Mouse (Mus musculus) MEL (cell line): ENCODE measurements around the gene Gm28053. TPM values are rescaled to one million over a fixed set of nuclear protein-coding genes. Genes with fewer than 3 reads are reported as not detected.

ENCODE experiments used
- DNase-seq: peaks from one replicate; pipeline ENCODE4 v3.0.0; 2011; ENCODE audit warnings: low read depth, low spot score
- H3K27ac ChIP-seq: 2 replicates; pipeline ENCODE4 v1.5.1; 2012; ENCODE audit warnings: low read depth, mild to moderate bottlenecking, control low read depth, low read length, moderate library complexity; ENCODE audit not compliant: control insufficient read depth
- H3K27me3 ChIP-seq, 2 experiments: fragments of 150-350 bp in 1 of 2; sonication (generic) in 1 of 2; 2 replicates each; pipeline ENCODE4 v1.6.1; 2012; ENCODE audit warnings: low read length in 2 of 2, mild to moderate bottlenecking in 2 of 2, improper control_type of control experiment in 1 of 2, moderate library complexity in 1 of 2; ENCODE audit not compliant: insufficient read depth in 2 of 2, control insufficient read depth in 1 of 2
- H3K36me3 ChIP-seq, 2 experiments: 2 replicates each; pipeline ENCODE4 v1.6.1; 2012 to 2014; ENCODE audit warnings: low read length in 2 of 2, improper control_type of control experiment in 1 of 2, inconsistent platforms in 1 of 2, mild to moderate bottlenecking in 1 of 2; ENCODE audit not compliant: insufficient read depth in 2 of 2, control insufficient read depth in 1 of 2
- H3K4me1 ChIP-seq, 2 experiments: fragments of 150-350 bp in 1 of 2; sonication (generic) in 1 of 2; 2 replicates each; pipeline ENCODE4 v1.6.1; 2012; ENCODE audit warnings: low read length in 2 of 2, improper control_type of control experiment in 1 of 2, mild to moderate bottlenecking in 1 of 2; ENCODE audit not compliant: insufficient read depth in 2 of 2, control insufficient read depth in 1 of 2
- H3K4me3 ChIP-seq, 2 experiments: fragments of 150-350 bp in 1 of 2; sonication (generic) in 1 of 2; 2 replicates each; pipeline ENCODE4 v1.5.1; 2012; ENCODE audit warnings: low read depth in 2 of 2, low read length in 2 of 2, mild to moderate bottlenecking in 2 of 2, moderate library complexity in 2 of 2, control low read depth in 1 of 2, improper control_type of control experiment in 1 of 2; ENCODE audit not compliant: control insufficient read depth in 1 of 2, insufficient read depth in 1 of 2
- H3K79me2 ChIP-seq: 2 replicates; pipeline ENCODE4 v1.6.1; 2012; ENCODE audit warnings: mild to moderate bottlenecking, low read length, moderate library complexity; ENCODE audit not compliant: control insufficient read depth, poor library complexity, insufficient read depth
- H3K9ac ChIP-seq: 2 replicates; pipeline ENCODE4 v1.6.1; 2012; ENCODE audit warnings: low read depth, mild to moderate bottlenecking, control low read depth, low read length, moderate library complexity; ENCODE audit not compliant: control insufficient read depth, poor library complexity, severe bottlenecking
- H3K9me3 ChIP-seq: fragments of 150-350 bp; sonication (generic); replicated peaks from 2 replicates; pipeline ENCODE4 v1.6.1; 2012; ENCODE audit warnings: mild to moderate bottlenecking, low read length, improper control_type of control experiment, moderate library complexity; ENCODE audit not compliant: insufficient read depth
- BHLHE40 ChIP-seq: IDR thresholded peaks from 2 replicates; pipeline ENCODE4 v1.6.1; 2012; ENCODE audit warnings: low read depth, mild to moderate bottlenecking, inconsistent platforms, low read length, improper control_type of control experiment, borderline replicate concordance
- CHD1 ChIP-seq: IDR thresholded peaks from 2 replicates; pipeline ENCODE4 v1.6.1; 2012; ENCODE audit warnings: low read depth, mild to moderate bottlenecking, inconsistent platforms, low read length, improper control_type of control experiment
- CTCF ChIP-seq, 3 experiments: IDR thresholded peaks in 2 of 3; conservative IDR thresholded peaks in 1 of 3; 2 replicates each; pipeline ENCODE4 v1.5.1; 2011 to 2012; ENCODE audit warnings: low read length in 3 of 3, low read depth in 2 of 3, mild to moderate bottlenecking in 2 of 3, improper control_type of control experiment in 1 of 3, inconsistent platforms in 1 of 3, mixed read lengths in 1 of 3, moderate library complexity in 1 of 3; ENCODE audit not compliant: control insufficient read depth in 1 of 3, insufficient read depth in 1 of 3, poor library complexity in 1 of 3, severe bottlenecking in 1 of 3
- ELF1 ChIP-seq: IDR thresholded peaks from 2 replicates; pipeline ENCODE4 v1.6.1; 2014; ENCODE audit warnings: low read depth, mild to moderate bottlenecking, inconsistent platforms, low read length, improper control_type of control experiment, moderate library complexity
- GABPA ChIP-seq: IDR thresholded peaks from 2 replicates; pipeline ENCODE4 v1.6.1; 2012; ENCODE audit warnings: low read depth, mild to moderate bottlenecking, inconsistent platforms, low read length, improper control_type of control experiment, moderate library complexity
- JUND ChIP-seq: IDR thresholded peaks from 2 replicates; pipeline ENCODE4 v1.6.1; 2011; ENCODE audit warnings: low read depth, mild to moderate bottlenecking, improper control_type of control experiment, low read length
- MAFK ChIP-seq: IDR thresholded peaks from 2 replicates; pipeline ENCODE4 v1.6.1; 2011; ENCODE audit warnings: low read depth, mild to moderate bottlenecking, low read length, improper control_type of control experiment, borderline replicate concordance
- MAX ChIP-seq: IDR thresholded peaks from 2 replicates; pipeline ENCODE4 v1.6.1; 2011; ENCODE audit warnings: low read length, improper control_type of control experiment
- MAZ ChIP-seq: IDR thresholded peaks from 2 replicates; pipeline ENCODE4 v1.6.1; 2012; ENCODE audit warnings: low read depth, mild to moderate bottlenecking, inconsistent platforms, low read length, improper control_type of control experiment
- MYB ChIP-seq: IDR thresholded peaks from 2 replicates; pipeline ENCODE4 v1.6.1; 2011; ENCODE audit warnings: mild to moderate bottlenecking, low read depth, low read length, improper control_type of control experiment
- MYC ChIP-seq: IDR thresholded peaks from 2 replicates; pipeline ENCODE4 v1.6.1; 2011; ENCODE audit warnings: low read depth, mild to moderate bottlenecking, low read length, improper control_type of control experiment, moderate library complexity
- NELFE ChIP-seq: IDR thresholded peaks from 2 replicates; pipeline ENCODE4 v1.6.1; 2011; ENCODE audit warnings: low read depth, low read length, improper control_type of control experiment
- NRF1 ChIP-seq: IDR thresholded peaks from 2 replicates; pipeline ENCODE4 v1.6.1; 2014; ENCODE audit warnings: low read depth, mild to moderate bottlenecking, inconsistent platforms, low read length, improper control_type of control experiment, moderate library complexity; ENCODE audit not compliant: poor library complexity, insufficient read depth, severe bottlenecking
- POLR2A ChIP-seq, 2 experiments: IDR thresholded peaks; 2 replicates each; pipeline ENCODE4 v1.6.1; 2011 to 2012; ENCODE audit warnings: low read length in 2 of 2, mild to moderate bottlenecking in 2 of 2, control low read depth in 1 of 2, improper control_type of control experiment in 1 of 2, low read depth in 1 of 2, moderate library complexity in 1 of 2; ENCODE audit not compliant: control insufficient read depth in 1 of 2, insufficient read depth in 1 of 2, poor library complexity in 1 of 2
- POLR2AphosphoS2 ChIP-seq: IDR thresholded peaks from 2 replicates; pipeline ENCODE4 v1.6.1; 2011; ENCODE audit warnings: low read length, improper control_type of control experiment
- RAD21 ChIP-seq: IDR thresholded peaks from 2 replicates; pipeline ENCODE4 v1.6.1; 2011; ENCODE audit warnings: mild to moderate bottlenecking, low read depth, low read length, improper control_type of control experiment
- RCOR1 ChIP-seq: IDR thresholded peaks from 2 replicates; pipeline ENCODE4 v1.6.1; 2012; ENCODE audit warnings: low read depth, mild to moderate bottlenecking, inconsistent platforms, low read length, improper control_type of control experiment
- TBP ChIP-seq: IDR thresholded peaks from 2 replicates; pipeline ENCODE4 v1.8.0; 2011; ENCODE audit warnings: low read depth, low read length, improper control_type of control experiment
- TCF12 ChIP-seq: IDR thresholded peaks from 2 replicates; pipeline ENCODE4 v1.6.1; 2014; ENCODE audit warnings: low read depth, mild to moderate bottlenecking, inconsistent platforms, low read length, improper control_type of control experiment, moderate library complexity
- USF1 ChIP-seq: IDR thresholded peaks from 2 replicates; pipeline ENCODE4 v1.6.1; 2014; ENCODE audit warnings: low read depth, mild to moderate bottlenecking, inconsistent platforms, low read length, improper control_type of control experiment, moderate library complexity
- ZMIZ1 ChIP-seq: IDR thresholded peaks from 2 replicates; pipeline ENCODE4 v1.6.1; 2012; ENCODE audit warnings: low read depth, mild to moderate bottlenecking, inconsistent platforms, low read length, improper control_type of control experiment, moderate library complexity
- polyA plus RNA-seq, 2 experiments: library from polyadenylated mRNA; stranded (reverse) in 1 of 2; unstranded in 1 of 2; fragments of >175 nt in 1 of 2; fragments of >200 nt in 1 of 2; gene quantifications; 2 replicates each; pipeline versions ENCODE4 v1.2.1 to v1.2.4; 2012; ENCODE audit warnings: low replicate concordance in 2 of 2, low read depth in 1 of 2; ENCODE audit not compliant: insufficient read length in 2 of 2, insufficient read depth in 1 of 2, missing spikeins in 1 of 2
- total RNA-seq: library from RNA; depleted of rRNA; stranded (reverse); fragments of 300-350 nt; gene quantifications from 2 replicates; pipeline ENCODE4 v1.2.3, GENCODE M21; 2012

Gm28053 gene
- total and polyA plus RNA-seq, 3 experiments, result not detected

DNA sequence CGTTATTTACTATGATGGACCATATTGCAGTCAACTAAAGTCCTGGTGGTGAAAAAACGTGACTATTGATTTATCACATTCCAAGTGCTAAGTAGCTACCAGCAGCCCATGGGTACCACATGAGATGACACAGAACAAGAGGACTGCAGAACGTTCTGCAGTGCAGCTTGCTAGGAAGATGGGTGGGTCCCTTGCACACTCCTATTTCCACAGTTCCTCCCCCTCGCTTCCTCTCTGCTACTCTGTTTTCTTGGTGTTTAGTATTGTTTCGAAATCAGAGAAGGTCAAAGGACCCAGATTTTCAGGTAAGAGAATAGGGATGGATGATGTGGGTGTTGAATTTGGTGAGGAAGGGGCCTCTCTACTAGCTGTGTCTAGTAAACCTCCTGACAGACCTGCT, 34.1 kb upstream of the Gm28053 start, which contains the start of gene Gimap4:
TSS of gene Gimap4 (plus strand) at position 231 of the 400 bp plus-strand sequence.
- no peak within 1 kb of the TSS for H3K27ac ChIP-seq
- no peaks in the 10 kb centered on the region for H3K36me3 ChIP-seq
- H3K9me3 ChIP-seq, result no peaks in the 10 kb centered on the region
- no peak within 1 kb of the TSS for H3K9ac ChIP-seq
- no peaks in the 10 kb centered on the region for H3K4me1 ChIP-seq
- TF ChIP-seq TBP (no peak), USF1 (no peak), TCF12 (no peak), RAD21 (no peak), NRF1 (no peak), MAX (no peak), GABPA (no peak), RCOR1 (no peak), MAFK (no peak), MAZ (no peak), JUND (no peak), ZMIZ1 (no peak), MYC (no peak), CTCF (IDR thresholded peaks at IDR 0.05 in 2 of 3, conservative IDR thresholded peaks at IDR 0.05 in 1 of 3; ENCODE audit: control insufficient read depth in 1 of 3, insufficient read depth in 1 of 3, low read depth in 2 of 3, low read length in 3 of 3, poor library complexity in 1 of 3, severe bottlenecking in 1 of 3) (no peak), CHD1 (no peak), NELFE (no peak), ELF1 (no peak)
- no peaks in the 10 kb centered on the region for H3K79me2 ChIP-seq
- H3K27me3 ChIP-seq, result peaks cover 0 to under 1% of the 10 kb centered on the region in 2 experiments; a peak in 1 of 4 replicates
- no peak within 1 kb of the TSS for H3K4me3 ChIP-seq
- DNase-seq, result no peak

DNA sequence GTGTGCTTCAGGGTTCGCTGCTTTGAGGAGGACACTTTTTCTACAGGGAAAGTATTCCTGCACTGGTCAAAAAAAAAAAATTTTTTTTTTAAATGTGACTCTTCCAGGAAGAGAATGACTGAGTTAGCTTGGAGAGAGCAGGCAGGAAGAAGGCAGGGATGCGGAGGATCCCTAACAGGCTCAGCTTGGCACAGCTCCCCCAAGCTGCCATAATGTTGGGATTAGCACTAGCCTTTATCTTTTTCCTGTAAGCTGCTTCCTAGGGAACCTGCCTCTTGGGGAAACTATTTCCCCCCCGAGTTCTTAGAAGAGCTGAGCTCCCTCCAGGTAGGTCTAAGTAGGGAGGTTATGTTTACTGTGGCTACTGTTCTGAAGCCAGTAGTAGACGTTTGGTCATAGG, 33.6 kb upstream of the Gm28053 start:
- no peaks in the 10 kb centered on the region for H3K36me3 ChIP-seq
- DNase-seq, result no peak
- peaks cover 0 to 1% of the 10 kb centered on the region in 2 experiments; a peak in 1 of 4 replicates for H3K27me3 ChIP-seq
- H3K4me3 ChIP-seq, result no peak overlapping the region
- H3K27ac ChIP-seq, result no peak overlapping the region
- H3K9ac ChIP-seq, result no peak overlapping the region
- TF ChIP-seq BHLHE40 (no peak), POLR2A (IDR thresholded peaks at IDR 0.05; ENCODE audit: control insufficient read depth in 1 of 2, insufficient read depth in 1 of 2, low read depth in 1 of 2, low read length in 2 of 2, poor library complexity in 1 of 2) (no peak), MYC (no peak), MYB (no peak), POLR2AphosphoS2 (no peak), TCF12 (no peak)
- TF ChIP-seq, all 39 proteins: peak for 0
- Histone ChIP-seq H3K79me2 (no peaks in the 10 kb centered on the region), H3K4me1 (no peaks in the 10 kb centered on the region), H3K9me3 (no peaks in the 10 kb centered on the region)
